Mouse (Mus musculus) left cerebral cortex, adult 2 months (tissue): ENCODE data around the gene Npnt. TPM values are rescaled to one million over a fixed set of nuclear protein-coding genes. Genes with fewer than 3 reads are reported as not detected.

ENCODE experiments used
- DNase-seq, 2 experiments: peaks; one replicate each; pipeline ENCODE4 v3.0.0; 2021 to 2022; ENCODE audit warnings: low spot score in 2 of 2, mixed read lengths in 1 of 2; ENCODE audit errors: extremely low spot score in 1 of 2
- H3K27ac ChIP-seq: fragments of 200-600 bp; 2 replicates; pipeline ENCODE4 v1.8.1; 2022
- H3K4me3 ChIP-seq: fragments of 200-600 bp; 2 replicates; pipeline ENCODE4 v1.8.1; 2022
- CTCF ChIP-seq: fragments of 200-600 bp; IDR thresholded peaks from 2 replicates; pipeline ENCODE4 v1.8.1; 2022; ENCODE audit warnings: antibody characterized with exemption, mild to moderate bottlenecking, moderate library complexity
- intact Hi-C: fragments of 180-260 bp; cut with DNase I; formaldehyde crosslinking; loops from one replicate; pipeline ENCODE4 v1.15.1; 2025
- total RNA-seq, 2 experiments: library from RNA; stranded (reverse); gene quantifications; 2 replicates each; pipeline ENCODE4 v1.2.3; 2021

Npnt gene
- total RNA-seq, 2 experiments from 2014 or later = 14.5 to 18.4 TPM

DNA sequence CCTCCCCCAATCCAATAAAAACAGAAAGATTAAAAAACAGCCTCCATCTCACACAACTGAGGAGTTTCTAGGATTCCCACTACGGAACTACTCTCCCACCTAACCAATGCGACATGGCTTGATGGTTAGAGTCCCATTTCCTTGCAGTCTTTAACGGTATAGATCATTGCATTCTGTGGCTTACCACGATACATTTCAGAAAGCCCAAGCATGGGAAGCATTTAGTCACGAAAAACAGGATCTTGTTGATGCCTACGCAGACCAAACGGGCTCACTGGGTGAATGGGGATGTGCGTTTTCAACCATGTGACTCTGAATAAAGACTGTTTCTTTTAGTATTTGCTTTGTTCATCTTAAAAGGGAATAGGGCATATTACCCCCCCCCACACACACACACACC lies 85.1 kb downstream of the Npnt start:
- Histone ChIP-seq H3K4me3 (no peak overlapping the region), H3K27ac (no peak overlapping the region)
- no peak for TF ChIP-seq CTCF
- DNase-seq = no peak
- intact Hi-C loops = no loop called here

DNA sequence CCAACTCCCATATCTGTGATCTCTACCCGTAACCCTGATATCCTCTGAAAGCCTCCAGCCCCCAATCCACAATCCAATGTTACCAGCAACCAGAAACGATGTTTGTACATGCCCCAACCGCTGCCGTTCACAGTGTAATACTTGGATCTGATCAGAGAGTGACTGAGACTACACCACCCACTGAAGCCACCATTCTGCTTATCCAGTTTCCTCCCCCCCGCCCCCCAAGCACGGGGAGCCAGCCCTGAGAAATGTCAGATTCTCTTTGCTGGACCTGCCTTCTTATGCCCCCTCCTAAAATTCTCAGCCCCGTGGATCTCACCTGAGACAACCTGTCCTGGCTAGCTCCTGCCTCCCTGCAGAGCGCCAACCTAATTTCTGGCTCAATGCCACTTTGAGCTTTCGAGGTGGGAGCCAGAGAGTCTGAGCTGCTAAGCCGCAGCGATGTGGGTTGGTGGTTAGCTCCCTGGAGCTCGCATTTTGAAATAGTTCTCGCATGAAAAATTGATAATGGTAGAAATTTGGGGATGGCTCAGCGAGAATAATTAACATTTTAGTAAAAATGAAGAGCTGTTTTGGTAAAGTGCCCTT lies 85.7 kb downstream of the Npnt start:
- Histone ChIP-seq H3K4me3 (no peak overlapping the region), H3K27ac (no peak overlapping the region)
- no peak for DNase-seq
- intact Hi-C loops = no loop called here
- TF ChIP-seq CTCF = no peak

DNA sequence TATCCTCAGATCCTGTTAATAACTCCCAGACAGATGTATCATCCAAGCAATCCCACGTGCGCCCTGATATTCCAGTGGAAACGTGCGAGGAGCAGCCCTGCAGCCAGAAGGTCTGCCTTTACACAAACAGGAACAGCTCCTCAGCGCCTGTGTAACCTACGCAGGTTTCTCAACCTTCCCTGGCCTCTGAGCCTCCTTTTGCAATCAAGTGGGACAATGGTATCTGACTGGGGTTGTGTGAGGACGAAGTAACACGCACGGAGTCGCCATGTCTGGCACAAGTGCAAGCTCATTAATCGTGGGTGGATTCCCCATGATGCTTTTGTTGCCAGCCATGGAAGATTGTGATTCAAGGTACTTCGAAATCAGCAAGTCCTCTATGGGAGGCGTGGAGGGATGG lies 86.2 kb downstream of the Npnt start:
- TF ChIP-seq CTCF = no peak
- intact Hi-C loops = no loop called here
- DNase-seq = no peak
- H3K27ac ChIP-seq = no peak overlapping the region
- H3K4me3 ChIP-seq = no peak overlapping the region

DNA sequence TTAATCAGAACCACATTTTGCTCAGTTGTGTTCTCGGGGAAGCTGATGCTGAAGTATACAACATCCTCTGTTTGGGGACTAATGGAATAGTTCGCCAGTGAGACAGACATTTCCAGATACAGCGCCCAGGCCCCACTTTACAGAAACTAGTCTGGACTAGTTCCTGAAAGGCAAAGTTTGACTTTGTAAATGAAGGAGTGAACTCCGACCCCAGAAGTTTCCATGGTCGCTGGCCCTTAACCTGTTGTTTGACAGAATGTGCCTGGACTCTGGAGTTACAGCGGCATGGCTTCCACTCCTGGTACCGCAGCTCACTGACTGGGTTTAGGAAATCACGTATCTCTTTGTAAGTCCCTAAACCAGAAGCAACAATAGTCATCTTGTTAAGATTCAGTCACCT lies 89.3 kb downstream of the Npnt start:
- intact Hi-C loops = no loop called here
- no peak for TF ChIP-seq CTCF

DNA sequence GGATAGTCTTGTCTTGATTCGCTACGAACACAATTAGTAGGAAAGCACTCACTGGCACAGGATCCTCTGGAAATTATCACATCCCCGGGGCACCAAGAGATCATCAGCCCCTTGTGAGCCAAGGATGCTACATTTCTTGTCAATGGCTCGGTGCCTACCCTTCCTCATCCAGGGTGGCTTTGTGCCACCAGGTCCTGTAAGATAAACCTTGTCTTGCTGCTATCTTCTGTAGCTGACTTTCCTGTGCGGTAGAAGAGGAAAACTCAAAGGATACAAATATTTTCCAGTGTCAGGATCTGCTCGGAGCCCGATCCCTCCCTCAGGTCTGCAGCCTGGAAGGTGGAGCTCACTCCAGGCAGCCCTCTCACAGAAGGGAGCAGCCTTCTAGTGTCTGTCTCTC lies 90.5 kb downstream of the Npnt start:
- intact Hi-C loops = no loop called here
- H3K4me3 ChIP-seq = no peak overlapping the region
- DNase-seq = no peak
- H3K27ac ChIP-seq = no peak overlapping the region
- no peak for TF ChIP-seq CTCF

More for the DNA sequence above, 89.3 kb downstream of the Npnt start:
- Histone ChIP-seq H3K27ac (no peak overlapping the region), H3K4me3 (no peak overlapping the region)
- no peak for DNase-seq

DNA sequence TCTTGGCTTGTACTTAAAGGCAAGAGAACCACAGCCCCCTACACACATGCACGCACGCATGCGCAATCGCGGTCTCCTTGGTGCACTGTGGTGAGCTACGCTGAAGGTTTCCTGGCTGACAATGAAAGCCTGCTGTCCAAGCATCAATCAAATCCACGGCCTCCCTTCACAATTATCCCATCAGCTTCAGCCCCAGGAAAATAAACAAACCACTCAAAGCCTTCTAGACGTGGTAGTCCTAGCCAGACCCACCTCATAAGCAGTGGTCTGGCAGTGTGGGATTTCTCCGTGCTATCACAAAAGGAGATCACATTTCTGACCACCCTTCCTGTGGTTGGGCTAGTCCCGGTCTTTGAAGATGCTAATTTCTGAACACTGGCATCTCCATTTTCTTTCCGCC lies 91.2 kb downstream of the Npnt start:
- no peak for TF ChIP-seq CTCF
- H3K27ac ChIP-seq = no peak overlapping the region
- no peak overlapping the region for H3K4me3 ChIP-seq
- no peak for DNase-seq
- intact Hi-C loops = no loop called here

DNA sequence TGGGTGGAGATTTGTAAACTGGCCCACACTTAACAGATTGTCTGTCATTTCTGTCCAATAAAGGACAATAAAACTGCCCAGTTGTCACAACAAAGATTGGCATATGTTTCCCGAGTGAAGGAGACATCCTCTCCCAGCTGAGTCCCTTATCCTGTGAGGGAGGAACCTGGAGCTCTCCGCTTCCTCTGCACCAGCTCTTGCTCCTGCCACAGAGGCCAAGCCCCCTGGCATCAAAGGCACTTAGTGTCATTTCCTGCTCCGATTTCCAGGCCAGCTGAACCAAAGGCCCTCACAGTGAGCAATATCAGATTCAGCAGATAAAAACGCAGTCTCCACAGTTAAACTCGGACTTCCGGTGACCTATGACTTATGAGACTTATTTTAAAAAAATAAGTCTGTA lies 93.4 kb downstream of the Npnt start:
- no peak overlapping the region for H3K27ac ChIP-seq
- no peak for TF ChIP-seq CTCF
- no peak for DNase-seq
- no peak overlapping the region for H3K4me3 ChIP-seq
- intact Hi-C loops = no loop called here

DNA sequence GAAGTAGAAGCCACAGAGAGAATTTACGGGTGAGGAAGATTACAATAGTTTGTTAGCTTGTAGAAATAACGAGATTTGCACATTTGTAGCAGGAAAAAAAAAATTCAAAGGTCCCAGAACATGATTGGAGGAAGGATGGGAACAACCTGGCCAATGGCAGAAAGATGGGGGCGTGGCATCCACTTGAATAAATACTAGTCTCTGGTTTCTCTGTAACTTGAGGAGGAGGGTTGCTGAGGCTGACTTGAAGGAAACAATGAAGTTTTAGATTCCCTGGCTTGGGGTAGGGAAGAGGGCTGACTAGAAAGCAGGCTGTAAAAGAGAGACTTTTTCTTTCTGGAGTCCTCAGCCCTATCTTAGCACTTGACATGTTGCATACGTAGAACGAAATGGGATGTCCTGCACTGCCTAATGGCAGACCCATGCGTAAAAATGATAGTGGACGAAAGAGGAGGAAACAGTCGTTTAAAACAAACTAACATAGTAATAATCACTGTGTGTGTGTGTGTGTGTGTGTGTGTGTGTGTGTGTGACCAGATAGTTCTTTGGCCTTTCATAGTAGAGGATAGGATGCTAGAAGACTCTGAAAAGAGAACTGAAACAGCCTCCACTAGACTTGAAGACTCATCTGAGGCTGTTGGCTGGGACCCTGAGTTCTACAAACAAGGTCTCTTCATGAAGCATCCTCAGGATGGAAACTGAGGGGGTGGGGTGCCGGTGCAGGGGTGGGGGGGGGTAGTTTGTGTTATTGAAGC lies 94.5 kb downstream of the Npnt start:
- H3K27ac ChIP-seq = no peak overlapping the region
- H3K4me3 ChIP-seq = no peak overlapping the region
- no peak for TF ChIP-seq CTCF
- intact Hi-C loops = no loop called here
- no peak for DNase-seq

DNA sequence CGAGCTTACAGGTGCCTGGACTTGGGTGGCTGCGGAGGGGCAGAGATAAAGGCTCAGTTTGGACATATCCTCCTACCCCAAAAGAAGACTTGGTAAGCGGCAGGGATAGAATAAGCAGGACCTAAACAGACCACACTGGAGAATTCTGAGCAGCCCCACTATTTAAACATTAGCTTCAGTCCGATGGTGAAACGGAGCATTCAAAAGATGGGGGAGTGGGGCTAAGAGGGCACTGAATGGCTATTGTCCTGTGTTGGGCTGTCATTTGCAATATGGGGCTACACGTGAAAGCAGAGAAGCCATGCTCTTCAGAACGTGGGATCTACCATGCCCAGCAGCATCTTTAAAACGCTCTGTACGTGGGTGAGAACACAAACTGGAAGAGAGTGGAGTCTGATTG lies 95.8 kb downstream of the Npnt start:
- TF ChIP-seq CTCF = no peak
- H3K4me3 ChIP-seq = no peak overlapping the region
- no peak overlapping the region for H3K27ac ChIP-seq
- intact Hi-C loops = no loop called here
- DNase-seq = no peak

DNA sequence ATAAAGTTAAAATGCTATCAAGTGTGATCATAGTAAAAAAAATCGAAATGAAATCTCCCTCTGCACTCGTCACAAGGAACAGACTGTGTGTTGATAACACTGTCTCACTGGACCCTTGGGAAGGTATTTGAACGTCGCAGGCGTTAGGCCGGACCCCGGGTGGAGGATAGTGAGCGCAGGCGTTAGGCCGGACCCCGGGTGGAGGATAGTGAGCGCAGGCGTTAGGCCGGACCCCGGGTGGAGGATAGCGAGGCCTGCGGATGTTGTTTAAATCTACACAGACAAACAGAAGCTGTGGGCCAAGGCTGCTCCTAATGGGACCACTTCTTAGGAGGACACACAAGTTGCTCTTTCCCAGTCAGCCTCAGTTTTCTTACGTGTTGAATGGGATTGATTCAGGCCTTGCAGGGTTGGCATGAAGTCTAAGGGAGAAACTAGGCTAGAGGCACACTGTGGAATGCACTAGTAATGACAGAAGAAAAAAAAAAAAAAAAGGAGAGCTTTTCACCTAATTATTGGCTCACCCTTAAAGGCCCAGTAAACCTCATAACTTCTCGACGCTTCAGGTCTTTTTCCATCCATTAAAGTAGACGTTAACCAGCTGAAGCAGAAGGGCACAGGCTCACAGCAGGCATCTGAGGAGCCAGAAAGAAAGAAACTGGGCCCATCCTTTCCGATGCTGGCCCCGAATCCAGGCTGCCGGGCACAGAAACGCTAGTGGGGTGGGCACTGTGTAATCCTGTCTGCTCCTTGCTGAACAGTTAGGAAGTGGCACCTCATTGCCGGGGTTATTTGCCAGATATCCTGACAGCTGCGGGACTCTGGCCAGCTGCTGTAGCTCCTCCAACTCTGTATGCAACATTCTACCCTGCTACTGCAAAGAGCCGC lies 98.0 kb downstream of the Npnt start:
- intact Hi-C loops = no loop called here
- Histone ChIP-seq H3K27ac (no peak overlapping the region), H3K4me3 (no peak overlapping the region)
- TF ChIP-seq CTCF = no peak
- DNase-seq = no peak

DNA sequence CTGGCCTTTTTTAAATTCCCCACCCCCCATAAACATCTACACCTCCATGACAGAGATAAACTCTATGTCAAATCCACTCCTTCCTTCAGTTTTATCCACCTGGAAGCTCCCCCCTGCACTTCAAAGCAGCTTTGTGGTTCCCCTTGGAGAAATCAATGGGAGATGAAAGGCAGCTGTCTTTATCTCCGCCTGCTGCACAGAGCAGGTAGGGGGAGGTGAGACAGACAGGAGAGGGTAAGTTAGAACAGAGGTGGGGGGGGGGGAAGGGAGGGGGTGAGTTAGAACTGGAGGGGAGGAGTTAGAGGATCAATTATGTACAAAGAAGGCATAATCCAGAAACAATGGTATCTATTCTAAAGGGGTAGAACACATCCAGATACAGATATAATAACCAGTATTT lies 98.7 kb downstream of the Npnt start:
- no peak for TF ChIP-seq CTCF
- DNase-seq = no peak
- intact Hi-C loops = no loop called here
- Histone ChIP-seq H3K4me3 (no peak overlapping the region), H3K27ac (no peak overlapping the region)

DNA sequence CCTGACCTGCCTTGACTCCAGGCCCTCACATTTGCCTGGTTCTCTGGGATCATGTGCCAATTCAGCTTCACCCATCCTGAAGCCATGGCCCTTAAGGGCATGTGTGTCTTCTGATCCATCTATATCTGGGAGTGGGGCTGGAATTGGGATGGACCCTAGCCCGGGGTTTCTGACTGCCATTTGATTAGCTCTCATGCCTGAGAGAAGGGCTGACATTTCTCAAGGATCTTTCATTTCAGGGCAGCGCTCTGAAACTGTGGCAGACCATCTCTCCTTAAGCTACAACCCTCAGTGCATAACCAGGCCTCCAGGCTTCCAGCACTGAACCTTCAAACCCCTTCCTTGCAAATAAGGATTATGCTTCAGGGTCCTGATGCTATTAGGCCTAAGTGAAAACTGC lies 99.7 kb downstream of the Npnt start:
- Histone ChIP-seq H3K27ac (no peak overlapping the region), H3K4me3 (no peak overlapping the region)
- intact Hi-C loops = no loop called here
- no peak for DNase-seq
- no peak for TF ChIP-seq CTCF
